Mouse (Mus musculus) kidney, embryonic 14.5 days (tissue): ENCODE results near the gene Nrxn2. TPM values are rescaled to one million over a fixed set of nuclear protein-coding genes. Genes with fewer than 3 reads are reported as not detected.

ENCODE experiments used
- ATAC-seq: fragments of 200-750 bp; cut with Nextera tagmentation; 2 replicates; pipeline ENCODE4 v1.8.0; 2017; ENCODE audit warnings: moderate number of reproducible peaks, mild to moderate bottlenecking, moderate TSS enrichment, moderate library complexity; ENCODE audit not compliant: low FRiP score, low TSS enrichment
- H3K27ac ChIP-seq: fragments of 300-500 bp; sonication (generic); 2 replicates; pipeline ENCODE4 v1.5.1; 2014; ENCODE audit warnings: low read depth, mild to moderate bottlenecking, low read length, moderate library complexity, mixed read lengths
- H3K27me3 ChIP-seq: fragments of 300-500 bp; sonication (generic); 2 replicates; pipeline ENCODE4 v1.6.1; 2014; ENCODE audit warnings: mild to moderate bottlenecking, low read length; ENCODE audit not compliant: control insufficient read depth, insufficient read depth
- H3K36me3 ChIP-seq: fragments of 300-500 bp; sonication (generic); 2 replicates; pipeline ENCODE4 v1.6.1; 2014; ENCODE audit warnings: low read length, mixed read lengths; ENCODE audit not compliant: control insufficient read depth, insufficient read depth
- H3K4me1 ChIP-seq: fragments of 300-500 bp; sonication (generic); 2 replicates; pipeline ENCODE4 v1.6.1; 2014; ENCODE audit warnings: low read length, mixed read lengths; ENCODE audit not compliant: control insufficient read depth, insufficient read depth
- H3K4me2 ChIP-seq: fragments of 300-500 bp; sonication (generic); replicated peaks from 2 replicates; pipeline ENCODE4 v1.6.1; 2014; ENCODE audit warnings: low read depth, mild to moderate bottlenecking, low read length
- H3K4me3 ChIP-seq: fragments of 300-500 bp; sonication (generic); 2 replicates; pipeline ENCODE4 v1.5.1; 2014; ENCODE audit warnings: mild to moderate bottlenecking, low read length
- H3K9ac ChIP-seq: fragments of 300-500 bp; sonication (generic); 2 replicates; pipeline ENCODE4 v1.6.1; 2014; ENCODE audit warnings: low read depth, mild to moderate bottlenecking, low read length, moderate library complexity
- H3K9me3 ChIP-seq: fragments of 300-500 bp; sonication (generic); 2 replicates; pipeline ENCODE4 v1.6.1; 2016; ENCODE audit warnings: low read length; ENCODE audit not compliant: control insufficient read depth
- WGBS: fragments of 180-500 bp; shearing (Covaris S2); extraction: QIAGEN DNeasy Blood & Tissue Kit; methylation state at CpG from one replicate; pipeline ENCODE4 v1.1.7; 2014; 5-methylcytosine and 5-hydroxymethylcytosine counted together
- polyA plus RNA-seq: library from polyadenylated mRNA; unstranded; fragments of >200 nt; fragmentation: Nextera tagmentation; extraction: Ambion mirVana; gene quantifications from 2 replicates; pipeline ENCODE4 v1.2.1, GENCODE M21; 2014

Gene Nrxn2
- polyA plus RNA-seq, 1 experiment from 2014 or later, result 5.4 TPM

DNA sequence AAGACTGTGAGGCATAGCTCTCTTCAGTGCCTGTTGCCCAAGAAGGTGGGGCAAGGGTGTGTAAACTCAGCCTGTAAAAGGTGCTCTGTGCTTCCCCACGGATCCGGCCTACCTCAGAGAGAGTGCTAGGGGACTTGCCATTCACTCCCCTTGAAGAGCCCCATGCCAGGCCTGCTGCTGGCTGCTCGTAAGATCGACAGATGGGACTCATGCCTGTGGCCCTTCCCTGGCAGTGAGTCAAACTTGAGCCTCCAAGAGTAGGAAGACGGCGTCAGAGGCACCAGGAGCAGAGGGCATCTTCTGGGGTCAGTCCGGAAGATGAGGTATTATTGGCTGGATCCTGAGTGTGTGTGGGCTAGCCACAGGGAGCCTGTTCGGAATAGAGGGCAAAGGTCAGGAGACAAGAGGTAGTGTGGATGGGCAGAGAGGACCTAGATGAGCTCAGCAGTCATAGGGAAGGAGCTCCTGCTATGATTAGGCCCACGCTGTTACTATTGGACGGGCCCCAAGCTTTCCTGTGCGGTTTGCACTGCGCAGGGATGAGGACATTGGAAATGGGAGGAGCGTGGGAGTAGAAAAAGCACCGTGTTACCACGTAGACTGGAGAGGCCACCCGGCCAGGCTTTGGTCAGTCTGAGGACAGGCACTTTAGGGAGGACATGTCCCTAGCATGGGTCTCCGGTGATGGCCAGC lies 109.5 kb downstream of the Nrxn2 start:
- Histone ChIP-seq H3K36me3 (no peaks in the 10 kb centered on the region), H3K4me1 (peaks cover 30% of the 10 kb centered on the region), H3K27me3 (peaks cover 11% of the 10 kb centered on the region), H3K27ac (0 out of 2 replicates have a peak overlapping the region, but pooled peaks have one; percentile 55), H3K4me3 (no peak overlapping the region), H3K9me3 (no peaks in the 10 kb centered on the region), H3K4me2 (no peak overlapping the region), H3K9ac (no peak overlapping the region)
- no peak for ATAC-seq
- WGBS, result 68% methylated on average over 17 of the region's 17 CpGs

DNA sequence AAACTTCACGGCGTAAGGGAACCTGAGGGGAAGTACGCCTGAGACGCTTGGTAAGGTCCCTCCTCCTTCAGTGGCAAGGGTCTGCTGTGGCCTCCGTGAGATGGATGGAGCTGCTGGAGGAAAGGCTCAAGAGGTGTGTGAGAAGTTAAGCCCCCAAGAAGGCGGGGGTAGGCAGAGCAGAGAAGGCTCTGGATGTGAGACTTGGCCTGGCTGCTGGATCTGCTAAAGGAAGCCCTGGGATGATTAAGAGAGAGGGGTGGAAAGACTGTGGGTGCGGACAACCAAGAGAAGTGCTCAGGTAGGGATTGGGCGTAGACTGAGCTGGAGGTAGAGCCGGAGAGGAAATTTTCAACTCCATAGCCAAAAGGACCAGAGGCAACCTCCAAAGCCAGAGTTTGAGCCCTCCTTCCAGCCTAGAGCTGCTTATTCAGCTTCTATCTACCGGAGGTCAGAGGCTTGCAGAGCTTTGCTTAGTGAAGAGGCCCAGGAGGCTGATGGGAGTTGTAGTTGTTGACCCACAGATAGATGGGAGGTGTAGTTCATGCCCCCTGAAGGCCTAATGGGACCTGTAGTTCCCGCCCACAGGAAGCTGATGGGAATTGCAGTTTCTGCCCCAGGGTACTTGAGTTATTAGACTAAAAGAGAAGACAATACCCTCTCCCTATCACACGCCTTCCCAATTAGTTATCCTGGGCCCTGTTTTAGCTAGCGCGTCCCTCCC lies 110.9 kb downstream of the Nrxn2 start:
- peak; percentile 55 for ATAC-seq
- H3K36me3 ChIP-seq, result no peaks in the 10 kb centered on the region
- peaks cover 28% of the 10 kb centered on the region for H3K4me1 ChIP-seq
- peak overlapping the region; percentile 55 for H3K27ac ChIP-seq
- WGBS, result 54% methylated on average over 14 of the region's 14 CpGs
- H3K4me3 ChIP-seq, result no peak overlapping the region
- H3K9me3 ChIP-seq, result no peaks in the 10 kb centered on the region
- H3K4me2 ChIP-seq, result peak overlapping the region; percentile 86; the same call in 1 of the 2 replicates
- no peak overlapping the region for H3K9ac ChIP-seq
- H3K27me3 ChIP-seq, result peaks cover 11% of the 10 kb centered on the region

DNA sequence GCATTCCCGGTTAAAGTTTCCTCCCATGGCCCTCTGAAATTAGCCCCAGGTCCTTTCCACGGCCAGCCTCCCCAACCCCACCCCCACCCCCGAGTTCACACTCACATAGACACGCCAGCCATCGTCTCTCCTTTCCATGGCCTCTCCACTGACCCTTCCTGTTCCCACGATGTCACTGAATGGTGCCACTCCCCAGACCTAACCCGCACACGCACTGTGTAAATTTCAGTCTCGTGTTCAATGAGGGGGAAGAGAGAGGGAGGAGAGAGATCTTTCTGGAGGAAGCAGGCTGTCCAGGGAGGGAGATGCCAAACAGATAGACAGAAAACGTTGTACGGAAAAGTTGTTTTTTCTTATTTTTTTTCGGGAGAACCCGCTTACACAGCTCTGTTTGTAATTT lies 111.8 kb downstream of the Nrxn2 start:
- Histone ChIP-seq H3K27ac (peak overlapping the region; percentile 37), H3K9me3 (no peaks in the 10 kb centered on the region), H3K4me3 (peak overlapping the region; percentile 7; the same call in 1 of the 2 replicates), H3K4me1 (peaks cover 25% of the 10 kb centered on the region), H3K27me3 (peaks cover 11% of the 10 kb centered on the region), H3K4me2 (peak overlapping the region; percentile 86), H3K36me3 (no peaks in the 10 kb centered on the region), H3K9ac (no peak overlapping the region)
- ATAC-seq, result no peak
- WGBS, result 13% methylated on average over 13 of the region's 13 CpGs

DNA sequence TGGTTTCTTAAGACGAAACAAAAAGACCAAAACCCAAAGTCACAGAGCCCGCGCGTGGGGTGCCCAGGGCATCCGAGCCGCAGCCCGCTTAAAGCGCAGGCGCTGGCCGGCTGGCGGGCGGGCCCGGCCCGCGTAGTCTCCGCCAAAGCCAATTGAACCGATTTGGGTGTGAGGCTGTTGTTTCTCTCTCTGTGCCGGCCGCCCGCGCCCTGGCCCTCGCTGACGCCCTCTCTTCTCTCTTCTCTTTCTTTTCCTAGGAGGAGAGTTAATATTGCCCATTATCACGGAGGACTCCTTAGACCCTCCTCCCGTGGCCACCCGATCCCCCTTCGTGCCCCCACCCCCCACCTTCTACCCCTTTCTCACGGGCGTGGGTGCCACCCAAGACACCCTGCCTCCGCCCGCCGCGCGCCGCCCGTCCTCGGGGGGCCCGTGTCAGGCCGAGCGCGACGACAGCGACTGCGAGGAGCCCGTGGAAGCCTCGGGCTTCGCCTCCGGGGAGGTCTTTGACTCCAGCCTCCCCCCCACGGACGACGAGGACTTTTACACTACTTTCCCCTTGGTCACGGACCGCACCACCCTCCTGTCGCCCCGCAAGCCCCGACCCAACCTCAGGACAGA lies 112.6 kb downstream of the Nrxn2 start:
- ATAC-seq, result no peak
- WGBS, result under 1% methylated on average over 53 of the region's 56 CpGs
- Histone ChIP-seq H3K4me3 (peak overlapping the region; percentile 48), H3K27me3 (peaks cover 11% of the 10 kb centered on the region), H3K4me1 (peaks cover 25% of the 10 kb centered on the region), H3K9ac (peak overlapping the region; percentile 67), H3K36me3 (no peaks in the 10 kb centered on the region), H3K9me3 (no peaks in the 10 kb centered on the region), H3K27ac (peak overlapping the region; percentile 26; the same call in 1 of the 2 replicates), H3K4me2 (peak overlapping the region; percentile 86)

DNA sequence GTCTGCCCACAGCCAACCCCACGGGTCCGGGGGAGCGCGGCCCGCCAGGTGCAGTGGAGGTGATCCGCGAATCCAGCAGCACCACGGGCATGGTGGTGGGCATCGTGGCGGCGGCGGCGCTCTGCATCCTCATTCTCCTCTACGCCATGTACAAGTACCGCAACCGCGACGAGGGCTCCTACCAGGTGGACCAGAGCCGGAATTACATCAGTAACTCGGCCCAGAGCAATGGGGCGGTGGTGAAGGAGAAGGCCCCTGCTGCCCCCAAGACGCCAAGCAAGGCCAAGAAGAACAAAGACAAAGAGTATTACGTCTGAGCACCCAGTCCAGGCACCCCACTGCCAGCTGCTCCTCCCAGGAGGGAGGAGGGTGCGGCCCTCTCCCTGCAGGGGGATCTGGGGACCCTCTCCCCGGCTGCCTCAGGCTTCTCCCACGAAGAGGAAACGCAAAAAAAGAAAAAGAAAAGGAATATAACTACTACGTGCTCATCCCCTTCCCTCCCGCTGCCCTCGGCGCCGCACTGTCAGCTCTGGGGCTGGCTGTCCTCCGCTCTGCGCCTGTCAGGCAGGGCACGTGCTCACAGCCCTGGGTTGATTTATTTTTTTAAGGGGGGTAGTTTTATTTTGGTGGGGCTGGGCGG lies 113.4 kb downstream of the Nrxn2 start:
- Histone ChIP-seq H3K9me3 (no peaks in the 10 kb centered on the region), H3K36me3 (no peaks in the 10 kb centered on the region), H3K4me1 (peaks cover 25% of the 10 kb centered on the region), H3K9ac (peak overlapping the region; percentile 67), H3K27me3 (peaks cover 11% of the 10 kb centered on the region), H3K27ac (peak overlapping the region; percentile 63; the same call in 1 of the 2 replicates), H3K4me2 (peak overlapping the region; percentile 86), H3K4me3 (peak overlapping the region; percentile 48)
- peak; percentile 34; the same call in 1 of the 2 replicates for ATAC-seq
- under 1% methylated on average over 36 of the region's 36 CpGs for WGBS

- ATAC-seq, result no peak
- peaks cover 11% of the 10 kb centered on the region for H3K27me3 ChIP-seq
These were observed 114.1 kb downstream of the Nrxn2 start for GRCm38 (mm10) chr19:6532656-6533055.

GRCm38 (mm10) chr19:6533290-6534117 lies 115.0 kb downstream of the Nrxn2 start:
- peaks cover 17% of the 10 kb centered on the region for H3K4me1 ChIP-seq
- no peaks in the 10 kb centered on the region for H3K9me3 ChIP-seq
- no peak overlapping the region for H3K4me3 ChIP-seq
- no peak for ATAC-seq
- H3K27me3 ChIP-seq, result peaks cover 11% of the 10 kb centered on the region
- H3K4me2 ChIP-seq, result no peak overlapping the region
- H3K27ac ChIP-seq, result no peak overlapping the region
- no peaks in the 10 kb centered on the region for H3K36me3 ChIP-seq
- H3K9ac ChIP-seq, result no peak overlapping the region
- 55% methylated on average over 11 of the region's 11 CpGs for WGBS

More at GRCm38 (mm10) chr19:6532656-6533055, 114.1 kb downstream of the Nrxn2 start:
- H3K4me1 ChIP-seq, result peaks cover 25% of the 10 kb centered on the region
- H3K4me2 ChIP-seq, result peak overlapping the region; percentile 86
- peak overlapping the region; percentile 67; the same call in 1 of the 2 replicates for H3K9ac ChIP-seq
- no peaks in the 10 kb centered on the region for H3K9me3 ChIP-seq
- no peaks in the 10 kb centered on the region for H3K36me3 ChIP-seq
- H3K27ac ChIP-seq, result no peak overlapping the region
- 6% methylated on average over 13 of the region's 13 CpGs for WGBS
- H3K4me3 ChIP-seq, result peak overlapping the region; percentile 48

- H3K4me2 ChIP-seq, result no peak overlapping the region
- H3K9me3 ChIP-seq, result no peaks in the 10 kb centered on the region
- no peak for ATAC-seq
- H3K27me3 ChIP-seq, result peaks cover 11% of the 10 kb centered on the region
- WGBS, result 73% methylated on average over 5 of the region's 5 CpGs
- no peak overlapping the region for H3K27ac ChIP-seq
- H3K4me3 ChIP-seq, result no peak overlapping the region
- no peak overlapping the region for H3K9ac ChIP-seq
- peaks cover 12% of the 10 kb centered on the region for H3K4me1 ChIP-seq
- no peaks in the 10 kb centered on the region for H3K36me3 ChIP-seq
These were observed 115.5 kb downstream of the Nrxn2 start for GRCm38 (mm10) chr19:6534118-6534415.
